Mouse (Mus musculus): Measurements from ENCODE around the gene Kmt5b. TPM values are rescaled to one million over a fixed set of nuclear protein-coding genes. Genes with fewer than 3 reads are reported as not detected.

The Kmt5b gene
- 5.1 and 7.4 TPM in 2 replicates for polyA plus RNA-seq (2012; rRNA removed)

GRCm38 (mm10) chr19:3767276-3767780 is at the start of gene Kmt5b:
Gene Kmt5b (plus strand): TSS chr19:3767421.
- H3K4me3 ChIP-seq (ENCODE audit: control insufficient read depth, low read depth, low read length): peak within 1 kb of the TSS; percentile 93
- peaks cover 8% of the 10 kb centered on the region for H3K4me1 ChIP-seq (ENCODE audit: control insufficient read depth, insufficient read depth, low read length)
- peak within 1 kb of the TSS; percentile 95 for H3K27ac ChIP-seq (ENCODE audit: control insufficient read depth, insufficient read depth, low read depth, low read length)
- no peaks in the 10 kb centered on the region for H3K27me3 ChIP-seq (ENCODE audit: control insufficient read depth, insufficient read depth, low read length)
- H3K36me3 ChIP-seq (ENCODE audit: control insufficient read depth, insufficient read depth, low read length): no peaks in the 10 kb centered on the region
- TF ChIP-seq CTCF (IDR thresholded peaks at IDR 0.05; ENCODE audit: control insufficient read depth, insufficient read depth, insufficient replicate concordance, low read depth, low read length) (no peak), POLR2A (IDR thresholded peaks at IDR 0.05; ENCODE audit: control insufficient read depth, low read depth, low read length) (no peak)

GRCm38 (mm10) chr19:3718481-3719361 is 48.5 kb upstream of the Kmt5b start:
- no peaks in the 10 kb centered on the region; the same call in none of the 2 replicates for H3K36me3 ChIP-seq (ENCODE audit: control insufficient read depth, insufficient read depth, low read length)

GRCm38 (mm10) chr19:3719362-3719891 is 47.8 kb upstream of the Kmt5b start:
- Histone ChIP-seq H3K4me1 (ENCODE audit: control insufficient read depth, insufficient read depth, low read length) (peaks cover 8% of the 10 kb centered on the region), H3K27ac (ENCODE audit: control insufficient read depth, insufficient read depth, low read depth, low read length) (no peak overlapping the region), H3K36me3 (ENCODE audit: control insufficient read depth, insufficient read depth, low read length) (no peaks in the 10 kb centered on the region; the same call in none of the 2 replicates), H3K27me3 (ENCODE audit: control insufficient read depth, insufficient read depth, low read length) (no peaks in the 10 kb centered on the region), H3K4me3 (ENCODE audit: control insufficient read depth, low read depth, low read length) (peak overlapping the region; percentile 59)
- TF ChIP-seq POLR2A (IDR thresholded peaks at IDR 0.05; ENCODE audit: control insufficient read depth, low read depth, low read length): no peak
- peak; percentile 51; the same call in 1 of the 2 replicates for TF ChIP-seq CTCF (IDR thresholded peaks at IDR 0.05; ENCODE audit: control insufficient read depth, insufficient read depth, insufficient replicate concordance, low read depth, low read length)

More at GRCm38 (mm10) chr19:3718481-3719361, 48.5 kb upstream of the Kmt5b start:
- no peak for TF ChIP-seq POLR2A (IDR thresholded peaks at IDR 0.05; ENCODE audit: control insufficient read depth, low read depth, low read length)
- TF ChIP-seq CTCF (IDR thresholded peaks at IDR 0.05; ENCODE audit: control insufficient read depth, insufficient read depth, insufficient replicate concordance, low read depth, low read length): peak; percentile 31; the same call in 1 of the 2 replicates
- H3K4me3 ChIP-seq (ENCODE audit: control insufficient read depth, low read depth, low read length): peak overlapping the region; percentile 59
- H3K27ac ChIP-seq (ENCODE audit: control insufficient read depth, insufficient read depth, low read depth, low read length): no peak overlapping the region
- H3K27me3 ChIP-seq (ENCODE audit: control insufficient read depth, insufficient read depth, low read length): no peaks in the 10 kb centered on the region
- H3K4me1 ChIP-seq (ENCODE audit: control insufficient read depth, insufficient read depth, low read length): peaks cover 8% of the 10 kb centered on the region

GRCm38 (mm10) chr19:3723170-3723569 is 44.1 kb upstream of the Kmt5b start:
- TF ChIP-seq POLR2A (IDR thresholded peaks at IDR 0.05; ENCODE audit: control insufficient read depth, low read depth, low read length): no peak
- TF ChIP-seq CTCF (IDR thresholded peaks at IDR 0.05; ENCODE audit: control insufficient read depth, insufficient read depth, insufficient replicate concordance, low read depth, low read length): no peak
- no peak overlapping the region for H3K27ac ChIP-seq (ENCODE audit: control insufficient read depth, insufficient read depth, low read depth, low read length)

GRCm38 (mm10) chr19:3723904-3724303 is 43.3 kb upstream of the Kmt5b start:
- H3K36me3 ChIP-seq (ENCODE audit: control insufficient read depth, insufficient read depth, low read length): no peaks in the 10 kb centered on the region
- no peak overlapping the region for H3K4me3 ChIP-seq (ENCODE audit: control insufficient read depth, low read depth, low read length)
- no peak overlapping the region for H3K27ac ChIP-seq (ENCODE audit: control insufficient read depth, insufficient read depth, low read depth, low read length)
- peaks cover 7% of the 10 kb centered on the region for H3K4me1 ChIP-seq (ENCODE audit: control insufficient read depth, insufficient read depth, low read length)
- TF ChIP-seq POLR2A (IDR thresholded peaks at IDR 0.05; ENCODE audit: control insufficient read depth, low read depth, low read length) (no peak), CTCF (IDR thresholded peaks at IDR 0.05; ENCODE audit: control insufficient read depth, insufficient read depth, insufficient replicate concordance, low read depth, low read length) (peak; percentile 54; the same call in 1 of the 2 replicates)
- H3K27me3 ChIP-seq (ENCODE audit: control insufficient read depth, insufficient read depth, low read length): no peaks in the 10 kb centered on the region

More at GRCm38 (mm10) chr19:3723170-3723569, 44.1 kb upstream of the Kmt5b start:
- peaks cover 8% of the 10 kb centered on the region for H3K4me1 ChIP-seq (ENCODE audit: control insufficient read depth, insufficient read depth, low read length)
- no peaks in the 10 kb centered on the region for H3K36me3 ChIP-seq (ENCODE audit: control insufficient read depth, insufficient read depth, low read length)
- H3K4me3 ChIP-seq (ENCODE audit: control insufficient read depth, low read depth, low read length): no peak overlapping the region
- H3K27me3 ChIP-seq (ENCODE audit: control insufficient read depth, insufficient read depth, low read length): no peaks in the 10 kb centered on the region

GRCm38 (mm10) chr19:3724779-3725178 is 42.4 kb upstream of the Kmt5b start:
- no peaks in the 10 kb centered on the region; the same call in 1 of the 2 replicates for H3K4me1 ChIP-seq (ENCODE audit: control insufficient read depth, insufficient read depth, low read length)
- H3K36me3 ChIP-seq (ENCODE audit: control insufficient read depth, insufficient read depth, low read length): no peaks in the 10 kb centered on the region
- no peak overlapping the region for H3K27ac ChIP-seq (ENCODE audit: control insufficient read depth, insufficient read depth, low read depth, low read length)
- H3K27me3 ChIP-seq (ENCODE audit: control insufficient read depth, insufficient read depth, low read length): no peaks in the 10 kb centered on the region
- no peak for TF ChIP-seq CTCF (IDR thresholded peaks at IDR 0.05; ENCODE audit: control insufficient read depth, insufficient read depth, insufficient replicate concordance, low read depth, low read length)
- H3K4me3 ChIP-seq (ENCODE audit: control insufficient read depth, low read depth, low read length): no peak overlapping the region

GRCm38 (mm10) chr19:3728901-3729300 is 38.3 kb upstream of the Kmt5b start:
- TF ChIP-seq CTCF (IDR thresholded peaks at IDR 0.05; ENCODE audit: control insufficient read depth, insufficient read depth, insufficient replicate concordance, low read depth, low read length): no peak
- no peak for TF ChIP-seq POLR2A (IDR thresholded peaks at IDR 0.05; ENCODE audit: control insufficient read depth, low read depth, low read length)

More at GRCm38 (mm10) chr19:3728901-3729300, 38.3 kb upstream of the Kmt5b start:
- no peaks in the 10 kb centered on the region for H3K4me1 ChIP-seq (ENCODE audit: control insufficient read depth, insufficient read depth, low read length)
- no peak overlapping the region for H3K4me3 ChIP-seq (ENCODE audit: control insufficient read depth, low read depth, low read length)
- no peak overlapping the region for H3K27ac ChIP-seq (ENCODE audit: control insufficient read depth, insufficient read depth, low read depth, low read length)
- no peaks in the 10 kb centered on the region for H3K36me3 ChIP-seq (ENCODE audit: control insufficient read depth, insufficient read depth, low read length)
- H3K27me3 ChIP-seq (ENCODE audit: control insufficient read depth, insufficient read depth, low read length): no peaks in the 10 kb centered on the region

Data from testis, adult 2 months (tissue).